Mouse (Mus musculus) heart, postnatal 25 days (tissue): ENCODE measurements around the gene Insr. TPM values are rescaled to one million over a fixed set of nuclear protein-coding genes. Genes with fewer than 3 reads are reported as not detected.

ENCODE experiments used
- DNase-seq: peaks from one replicate; pipeline ENCODE4 v3.0.0; 2022; ENCODE audit warnings: low spot score
- intact Hi-C: fragments of 180-260 bp; cut with DNase I; formaldehyde crosslinking; loops from one replicate; pipeline ENCODE4 v1.15.1; 2025
- total RNA-seq, 2 experiments: library from RNA; stranded (reverse); gene quantifications; 2 replicates each; pipeline ENCODE4 v1.2.3; 2021

Insr gene
- total RNA-seq, 2 experiments from 2014 or later: 118 to 122 TPM

DNA sequence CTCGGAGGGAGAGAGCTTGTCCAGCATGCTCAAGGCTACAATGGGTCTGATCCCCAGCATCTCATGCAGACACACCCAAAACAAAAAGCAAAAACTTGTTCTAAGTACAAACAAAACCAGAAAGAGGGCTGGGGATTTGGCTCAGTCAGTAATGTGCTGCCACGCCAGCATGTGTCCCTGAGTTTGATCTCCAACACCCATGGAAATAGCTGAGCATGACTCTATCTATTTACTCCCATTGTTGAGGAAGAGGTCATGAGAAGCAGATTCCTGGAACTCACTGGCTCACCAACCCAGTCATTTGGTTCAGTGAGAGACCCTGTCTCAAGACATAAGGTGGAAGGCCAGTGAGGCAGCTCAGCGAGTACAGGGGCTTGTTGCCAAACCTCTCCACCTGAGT lies 40.6 kb downstream of the Insr start:
- DNase-seq: no peak
- intact Hi-C loops: loop anchor here (5.0 kb wide), 1 partner anchor 39 kb away; the partner anchor contains the start of gene Insr

DNA sequence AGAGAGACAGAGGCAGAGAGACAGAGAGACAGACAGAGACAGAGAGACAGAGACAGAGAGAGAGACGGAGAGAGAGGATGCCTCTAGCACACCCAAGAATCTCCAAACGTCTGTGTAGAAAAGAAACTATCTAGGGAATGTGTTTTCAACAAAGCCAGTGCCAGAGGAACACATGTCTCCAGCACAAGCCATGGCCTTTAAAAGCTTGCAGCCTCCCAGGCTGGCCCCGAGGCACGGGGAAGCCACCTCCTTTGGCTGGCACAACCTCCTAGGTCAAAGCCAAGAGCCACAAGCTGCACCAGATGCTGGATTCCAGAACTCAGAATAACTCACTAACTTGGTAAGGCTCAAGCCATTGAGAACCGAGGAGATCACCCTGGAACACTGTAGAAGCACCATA lies 42.1 kb downstream of the Insr start:
- DNase-seq: peak; percentile 58
- intact Hi-C loops: loop anchor here (5.0 kb wide), 1 partner anchor 40 kb away; the partner anchor contains the start of gene Insr

DNA sequence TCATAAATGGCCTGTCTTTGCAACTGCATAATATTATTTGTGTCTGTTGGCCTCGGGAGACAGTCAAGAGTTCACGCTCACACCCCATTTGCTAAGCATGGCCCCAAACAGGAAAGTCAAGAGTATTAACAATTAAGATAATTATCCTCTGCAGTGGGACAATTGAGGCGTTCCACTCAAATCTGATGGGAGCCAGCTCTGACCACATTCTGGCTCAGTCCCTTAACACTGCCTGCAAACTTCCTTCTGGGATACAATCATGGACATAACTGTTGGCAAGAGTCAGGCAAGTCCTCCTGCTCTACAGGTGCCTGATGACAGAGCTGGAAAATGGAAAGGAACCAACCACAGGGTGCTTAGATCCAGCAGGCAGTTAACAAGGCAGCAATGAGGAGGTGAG lies 43.1 kb downstream of the Insr start:
- DNase-seq: no peak
- intact Hi-C loops: loop anchor here (5.0 kb wide), 1 partner anchor 41 kb away; the partner anchor contains the start of gene Insr

DNA sequence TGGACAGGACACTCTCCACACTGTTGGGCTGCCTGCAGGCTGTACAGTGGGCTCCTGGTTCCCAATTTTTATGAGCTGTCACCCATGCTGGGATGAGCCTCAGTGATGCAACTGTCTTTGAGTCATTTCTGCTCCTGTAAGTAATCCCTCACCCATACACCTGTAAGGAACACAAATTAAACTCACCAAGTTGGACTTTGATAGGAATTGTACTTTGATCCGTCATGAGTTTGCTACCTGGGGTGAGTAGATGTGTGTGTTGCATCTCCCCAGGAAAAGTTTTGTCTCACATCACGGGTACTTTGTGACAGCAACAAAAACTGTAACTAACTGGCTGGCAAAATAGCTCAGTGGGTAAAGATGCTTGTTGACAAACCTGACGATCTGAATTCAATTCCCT lies 44.8 kb downstream of the Insr start:
- no peak for DNase-seq
- intact Hi-C loops: no loop called here

DNA sequence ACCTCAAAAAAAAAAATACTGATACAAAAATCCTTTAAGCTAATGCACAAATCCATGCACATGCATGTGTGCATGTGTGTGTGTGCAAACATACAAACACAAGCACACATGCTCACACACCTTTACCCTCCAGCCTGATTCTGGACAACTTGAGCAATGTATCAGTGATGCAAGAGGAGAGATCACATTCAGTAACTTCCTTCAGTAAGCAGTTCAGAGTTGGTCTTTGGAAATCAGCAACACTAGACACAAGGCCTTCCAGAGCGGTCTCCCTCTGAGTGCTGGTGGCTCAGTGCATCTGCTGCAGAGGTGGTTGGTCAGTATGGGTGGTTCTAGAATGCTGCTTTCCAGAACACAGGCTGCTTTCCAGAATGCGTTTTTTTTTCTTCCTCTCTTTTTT lies 46.8 kb downstream of the Insr start:
- DNase-seq: no peak
- intact Hi-C loops: no loop called here

DNA sequence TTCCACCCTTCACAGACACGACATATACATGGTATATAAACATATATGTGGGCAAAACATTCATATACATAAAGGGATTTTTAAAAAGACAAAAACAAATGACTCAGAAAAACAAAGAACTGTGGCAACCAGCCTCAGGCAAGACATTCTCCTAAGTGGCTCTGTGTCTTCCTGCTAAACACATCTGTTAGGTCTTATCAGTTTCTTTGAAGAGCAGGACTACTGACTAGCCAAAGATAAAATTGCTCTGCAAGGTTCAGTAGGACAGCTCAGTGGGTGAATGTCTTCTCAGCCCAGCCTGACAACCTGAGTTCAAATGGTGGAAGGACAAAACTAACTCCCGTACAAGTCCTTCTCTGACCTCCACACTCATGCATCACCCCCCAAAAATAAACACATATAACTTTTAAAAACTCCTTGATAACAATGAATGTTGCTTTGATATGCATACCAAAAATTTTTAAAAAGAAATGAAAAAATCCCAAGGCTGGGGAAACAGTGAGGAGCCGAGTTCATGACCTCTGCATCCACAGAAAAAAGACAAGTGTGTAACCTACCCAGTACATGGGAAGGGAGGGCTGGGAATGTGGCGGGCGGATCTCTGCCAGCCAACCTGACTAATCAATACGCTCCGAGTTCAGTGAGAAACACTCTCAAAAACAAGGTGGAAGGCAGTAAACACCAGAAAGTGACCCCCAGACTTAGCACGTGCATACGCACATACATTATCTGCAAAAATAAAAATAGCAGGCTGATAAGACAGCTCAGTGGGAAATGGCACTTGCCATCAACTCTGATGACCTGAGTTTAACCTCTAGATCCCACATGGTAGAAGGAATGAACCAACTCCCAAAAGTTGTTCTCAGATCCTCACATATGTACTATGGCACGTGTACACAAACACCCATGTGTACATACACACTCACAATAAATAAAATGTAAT lies 49.0 kb downstream of the Insr start:
- no peak for DNase-seq
- intact Hi-C loops: no loop called here

DNA sequence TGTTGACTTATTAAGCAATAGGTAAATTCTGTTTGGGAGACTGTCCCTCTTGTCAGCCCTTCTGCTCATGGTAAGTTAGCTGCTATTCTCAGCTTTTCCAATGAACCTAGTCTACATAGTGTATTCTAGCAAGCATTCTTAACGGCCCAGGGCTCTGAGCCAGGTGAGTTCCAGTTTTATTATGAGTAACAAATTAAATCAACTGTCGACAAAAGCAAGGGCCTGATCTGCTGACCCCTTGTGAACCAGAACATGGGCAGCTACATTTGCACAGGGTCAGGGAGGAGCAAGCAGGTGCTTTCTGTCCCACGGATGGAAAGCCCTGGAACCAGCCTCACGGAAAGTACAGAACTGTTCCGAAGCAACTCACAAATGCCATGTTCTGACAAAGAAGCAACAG lies 52.0 kb downstream of the Insr start:
- intact Hi-C loops: no loop called here
- no peak for DNase-seq

DNA sequence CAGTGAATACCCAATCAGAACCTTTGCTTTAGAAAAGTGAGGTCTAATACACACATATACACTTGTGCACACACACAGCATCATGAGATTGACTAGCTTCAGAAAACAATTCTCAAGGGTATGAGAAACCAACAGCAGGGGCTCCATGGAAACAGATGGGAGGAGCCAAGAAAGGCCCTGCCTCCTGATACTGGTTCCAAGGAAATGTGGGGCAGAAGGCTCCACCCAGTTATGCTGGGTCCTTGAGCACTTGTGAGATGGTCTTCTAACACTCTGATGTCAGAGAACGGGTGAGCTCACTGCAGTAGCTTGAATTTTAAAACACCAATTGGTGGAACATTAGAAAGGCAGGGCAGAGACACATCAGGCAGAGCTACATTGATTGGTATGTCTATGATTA lies 53.7 kb downstream of the Insr start:
- no peak for DNase-seq
- intact Hi-C loops: no loop called here

DNA sequence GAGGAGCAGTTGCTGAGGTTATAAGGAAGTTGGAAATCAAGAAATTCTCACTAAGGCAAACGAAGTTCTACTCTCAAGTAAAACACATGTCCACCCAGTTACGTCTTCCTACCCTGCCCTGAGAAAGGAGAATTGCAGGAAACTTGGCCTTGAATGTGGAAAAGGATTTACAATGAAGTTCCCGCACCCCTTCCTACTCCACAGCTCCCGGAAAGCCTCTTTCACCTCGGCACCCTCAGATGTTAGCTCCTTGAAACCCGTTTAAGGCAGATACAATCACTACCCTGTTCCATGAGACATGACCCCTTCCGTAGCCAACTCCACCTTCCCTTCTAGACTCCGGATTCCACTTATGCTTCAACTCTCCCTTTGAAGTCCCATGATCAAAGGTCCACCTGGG lies 54.2 kb downstream of the Insr start:
- DNase-seq: no peak
- intact Hi-C loops: no loop called here

DNA sequence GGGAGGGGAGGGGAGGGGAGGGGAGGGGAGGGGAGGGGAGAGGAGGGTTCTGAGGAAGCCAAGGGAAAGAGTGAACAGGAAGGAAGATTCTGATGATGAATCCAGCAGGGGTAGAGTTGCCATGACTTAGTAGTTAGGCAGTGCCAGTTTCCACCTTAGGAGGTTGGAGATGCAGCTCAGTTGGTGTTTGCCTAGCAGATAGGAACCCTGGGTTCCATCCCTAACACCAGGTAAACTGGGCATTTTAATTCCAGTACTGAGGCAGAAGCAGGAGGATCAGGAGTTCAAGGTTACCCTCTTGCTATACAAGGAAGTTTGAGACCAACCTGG lies 56.8 kb downstream of the Insr start:
- DNase-seq: no peak
- intact Hi-C loops: no loop called here

DNA sequence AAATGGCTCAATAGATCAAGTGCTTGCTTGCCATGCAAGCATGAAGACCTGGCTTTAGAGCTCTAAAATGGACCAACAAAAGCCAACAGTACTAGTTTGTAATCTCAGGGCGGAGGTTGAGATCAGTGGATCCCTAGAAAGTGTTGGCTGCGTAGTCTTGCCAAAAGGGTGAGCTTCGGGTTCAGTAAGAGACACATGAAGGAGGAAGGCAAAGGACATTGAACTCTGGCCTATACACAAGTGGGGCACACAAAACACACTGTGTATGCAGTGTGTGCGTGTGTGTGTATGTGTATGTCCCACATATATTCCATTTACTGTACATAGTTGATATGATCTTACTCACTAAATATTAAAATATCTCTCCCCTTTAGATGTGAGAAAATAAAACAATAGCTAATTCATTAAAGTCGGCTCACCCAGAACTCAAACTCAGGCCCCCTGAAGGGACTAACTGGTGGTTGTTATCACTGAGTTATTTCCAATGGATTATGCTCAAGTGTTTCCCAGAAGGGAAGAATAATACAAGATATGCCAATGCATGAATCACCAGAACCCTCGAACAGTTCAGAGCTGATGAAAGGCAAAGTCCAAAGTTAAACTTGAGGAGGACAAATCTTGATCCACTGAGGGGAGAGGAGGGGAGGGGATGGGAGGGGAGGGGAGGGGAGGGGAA lies 57.3 kb downstream of the Insr start:
- DNase-seq: no peak
- intact Hi-C loops: no loop called here

DNA sequence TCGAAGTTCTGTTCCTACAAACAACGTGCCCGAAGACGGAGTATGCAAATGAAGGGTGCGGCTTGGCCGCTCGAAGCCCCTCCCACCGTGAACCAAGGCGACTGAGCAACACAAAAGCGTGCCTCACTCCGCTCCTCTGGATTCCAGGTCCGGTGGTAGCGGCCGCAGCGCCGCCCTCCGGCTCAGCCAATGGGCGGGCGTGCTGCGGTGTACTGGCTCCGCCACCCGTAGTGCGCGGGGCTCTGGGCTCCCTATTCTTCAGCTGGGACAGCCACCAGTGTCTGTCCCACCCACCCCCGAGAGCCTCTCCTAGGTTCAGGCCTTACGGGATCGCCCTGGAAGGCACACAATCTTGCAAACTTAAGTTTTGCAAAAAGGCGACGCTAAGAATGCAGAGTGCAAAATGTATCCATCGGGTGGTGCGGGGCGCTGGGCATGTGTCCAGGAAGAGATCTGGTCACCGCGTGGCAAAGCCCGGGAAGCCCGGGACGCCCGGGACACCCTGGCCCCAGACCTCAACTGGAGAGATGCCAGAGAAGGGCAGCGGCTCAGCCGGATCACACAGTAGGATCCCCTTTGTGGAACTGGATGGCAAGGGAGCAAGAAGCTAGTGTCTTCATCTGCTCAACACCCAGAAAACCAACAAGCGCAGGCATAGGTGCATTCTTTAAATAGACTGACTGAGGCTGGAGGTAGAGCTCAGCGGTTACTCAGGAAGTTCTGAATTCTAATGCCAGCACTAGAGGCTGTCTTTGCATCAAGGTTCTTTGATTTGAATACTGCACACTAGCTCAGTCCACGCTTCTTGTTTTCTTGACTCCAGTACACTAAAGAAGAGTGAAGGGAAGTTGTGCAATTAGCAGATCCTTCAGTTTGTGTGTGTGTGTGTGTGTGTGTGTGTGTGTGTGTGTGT lies 58.1 kb downstream of the Insr start:
- intact Hi-C loops: no loop called here
- DNase-seq: peak; percentile 82

DNA sequence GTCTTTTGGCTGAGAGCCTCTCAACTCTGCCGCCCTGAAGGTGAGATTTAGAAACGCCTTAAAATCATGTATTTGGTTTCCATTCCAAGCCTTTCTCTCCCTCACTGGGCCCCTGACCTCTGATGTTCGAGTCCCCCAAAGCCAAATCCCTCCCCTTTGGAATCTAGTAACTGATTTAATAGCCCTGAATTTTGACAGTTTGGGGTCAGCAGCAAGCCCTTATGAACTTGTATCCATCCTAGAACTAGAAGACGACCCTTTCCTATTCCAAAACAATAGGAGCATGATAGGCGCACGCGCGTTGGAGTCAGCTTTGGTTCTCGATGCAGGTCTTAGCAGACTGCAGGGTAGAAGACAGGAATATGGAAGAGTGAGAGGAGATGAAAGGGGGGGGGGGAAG lies 58.9 kb downstream of the Insr start:
- no peak for DNase-seq
- intact Hi-C loops: no loop called here

DNA sequence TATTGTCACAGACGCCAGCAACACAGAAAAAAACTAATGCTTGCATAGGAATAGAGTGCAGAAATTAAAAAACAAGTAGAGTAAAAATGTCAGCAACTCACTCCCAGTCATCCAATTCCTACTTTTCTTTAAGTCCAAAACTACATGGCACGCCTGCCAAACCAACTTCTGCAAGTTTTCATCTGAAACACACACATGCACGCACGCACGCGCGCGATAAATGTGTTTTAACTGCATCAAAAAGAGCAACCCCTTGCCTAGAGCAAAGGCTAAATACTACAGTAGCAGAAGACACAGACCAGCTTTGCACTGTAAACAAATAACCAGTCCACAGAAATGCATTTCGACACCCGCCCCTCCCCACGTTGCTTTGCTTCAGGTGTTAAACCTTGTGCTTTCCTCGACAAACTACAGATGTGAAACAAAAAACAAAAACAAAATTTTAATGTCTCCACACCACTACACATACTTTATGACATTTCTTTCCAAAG lies 59.5 kb downstream of the Insr start:
- intact Hi-C loops: no loop called here
- no peak for DNase-seq

DNA sequence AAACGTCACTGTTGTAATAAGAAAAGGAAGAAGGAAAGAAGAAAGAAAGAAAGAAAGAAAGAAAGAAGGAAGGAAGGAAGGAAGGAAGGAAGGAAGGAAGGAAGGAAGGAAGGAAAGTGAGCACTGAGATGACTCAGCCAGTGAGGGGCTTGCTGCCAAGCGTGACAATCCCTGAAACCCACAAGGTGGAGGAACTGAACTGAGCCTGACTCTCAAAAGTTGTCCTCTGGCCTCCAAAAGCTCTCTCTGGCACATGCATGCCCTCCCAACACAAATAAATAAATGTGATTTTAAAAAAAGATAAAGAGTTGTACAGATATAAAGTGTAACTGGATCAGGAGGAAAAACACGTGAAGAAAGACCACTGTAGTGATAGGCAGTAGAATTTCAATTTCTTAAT lies 60.2 kb downstream of the Insr start:
- intact Hi-C loops: no loop called here
- no peak for DNase-seq

DNA sequence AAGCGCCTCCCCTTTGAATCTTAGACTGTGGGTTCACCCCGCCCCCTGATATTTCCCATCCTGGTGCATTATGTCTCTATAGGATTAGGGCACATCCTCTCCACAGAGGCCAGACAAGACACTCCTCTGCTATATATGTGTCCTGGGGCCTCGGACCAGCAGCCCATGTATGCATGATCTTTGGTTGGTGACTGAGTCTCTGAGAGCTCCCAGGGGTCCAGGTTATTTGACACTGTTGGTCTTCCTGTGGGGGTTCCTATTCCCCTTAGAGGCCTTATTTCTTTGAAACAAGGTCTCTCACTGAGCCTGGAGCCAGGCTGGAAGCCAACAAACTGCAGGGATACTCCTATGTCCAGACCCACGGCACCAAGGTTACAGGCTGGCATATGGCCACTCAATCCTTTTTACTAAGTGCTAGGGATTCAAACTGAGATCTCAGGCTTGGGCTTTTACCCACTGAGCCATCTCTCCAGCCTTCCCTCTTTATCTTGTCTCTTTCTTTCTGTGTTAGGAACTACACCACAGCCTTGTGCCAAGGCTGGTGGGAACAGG lies 62.8 kb downstream of the Insr start:
- no peak for DNase-seq
- intact Hi-C loops: no loop called here

DNA sequence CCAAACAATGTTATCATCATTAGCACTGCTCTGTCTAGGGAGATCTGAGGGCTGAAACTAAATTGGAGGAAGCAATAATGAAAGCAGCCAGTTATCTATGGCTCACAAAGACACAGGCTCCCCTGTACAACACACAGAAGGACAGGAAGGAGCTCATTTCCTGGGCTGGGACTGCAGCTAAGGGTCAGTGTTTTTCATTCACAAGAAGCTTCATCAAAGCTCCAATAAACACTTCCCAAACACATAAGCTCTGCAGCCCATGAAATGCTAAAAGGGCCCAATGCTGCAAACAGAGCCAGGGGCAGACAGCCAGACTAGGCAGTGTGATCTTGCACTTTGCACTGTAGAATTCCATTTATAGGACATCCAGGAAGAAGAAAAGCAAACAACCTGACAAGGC lies 63.9 kb downstream of the Insr start:
- intact Hi-C loops: loop anchor here (2.0 kb wide), 1 partner anchor 63 kb away; the partner anchor contains the start of gene Insr
- no peak for DNase-seq

DNA sequence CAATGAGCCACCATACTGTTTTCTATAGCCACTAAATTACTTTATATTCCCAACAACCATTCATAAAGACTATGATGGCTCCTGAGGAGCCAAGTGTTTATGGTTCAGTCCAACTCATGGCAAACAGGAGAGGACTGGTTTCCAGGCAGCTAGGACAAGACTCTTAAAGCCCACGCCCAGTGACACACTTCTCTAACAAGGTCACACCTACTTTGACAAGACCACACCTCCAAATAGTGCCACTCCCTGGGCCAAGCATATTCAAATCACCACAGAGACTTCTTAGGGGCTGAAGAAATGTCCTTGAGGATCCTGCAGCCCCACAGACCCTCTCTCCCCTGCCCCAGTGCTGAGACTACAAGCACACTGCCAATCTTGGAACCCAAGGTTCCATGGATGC lies 64.8 kb downstream of the Insr start:
- DNase-seq: no peak
- intact Hi-C loops: loop anchor here (2.0 kb wide), 1 partner anchor 64 kb away; the partner anchor contains the start of gene Insr

DNA sequence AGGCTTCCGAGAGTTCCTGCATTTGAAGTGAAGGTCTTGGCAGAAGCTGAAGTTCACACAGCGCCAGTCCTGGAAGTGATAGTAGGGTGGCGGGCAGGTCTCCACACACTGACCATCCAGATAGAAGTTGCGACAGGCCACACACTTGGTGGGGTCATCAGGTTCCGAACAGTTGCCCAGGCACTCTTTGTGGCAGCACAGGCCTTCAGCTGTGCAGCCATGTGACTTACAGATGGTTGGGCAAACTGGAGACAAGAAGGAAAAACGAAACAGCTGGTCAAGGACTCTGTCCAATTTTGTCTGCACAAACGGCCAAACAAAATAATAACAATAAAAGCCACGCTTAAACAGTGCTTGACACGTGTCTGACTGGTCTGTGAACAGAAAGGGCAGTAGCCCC lies 68.0 kb downstream of the Insr start:
- peak; percentile 43 for DNase-seq
- intact Hi-C loops: no loop called here

DNA sequence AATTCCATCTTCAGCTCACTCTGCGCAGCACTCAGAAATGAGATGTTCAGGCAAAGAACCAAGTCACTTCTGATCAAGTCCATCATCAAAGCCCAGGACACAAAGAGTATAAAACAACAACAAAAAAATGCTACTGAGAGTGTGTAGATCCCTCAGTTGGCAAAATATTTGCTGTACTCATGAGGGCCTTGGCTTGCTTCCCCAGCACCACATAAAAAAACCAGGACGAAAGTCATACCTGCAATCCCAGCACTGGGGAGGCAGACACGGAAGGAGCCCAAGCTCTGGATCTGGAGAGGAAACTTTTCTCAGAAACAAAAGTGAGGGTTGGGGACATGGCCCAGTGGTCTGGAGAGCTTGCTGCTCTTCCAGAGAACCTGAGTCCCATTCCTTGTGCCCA lies 69.5 kb downstream of the Insr start:
- intact Hi-C loops: no loop called here
- no peak for DNase-seq
